Mouse (Mus musculus) right cerebral cortex, adult 18-20 months (tissue): ENCODE measurements around the gene Tet2.

Experiments used
- DNase-seq: peaks from one replicate; pipeline ENCODE4 v3.0.0; 2022; ENCODE audit warnings: mixed read lengths

Gene Tet2

DNA sequence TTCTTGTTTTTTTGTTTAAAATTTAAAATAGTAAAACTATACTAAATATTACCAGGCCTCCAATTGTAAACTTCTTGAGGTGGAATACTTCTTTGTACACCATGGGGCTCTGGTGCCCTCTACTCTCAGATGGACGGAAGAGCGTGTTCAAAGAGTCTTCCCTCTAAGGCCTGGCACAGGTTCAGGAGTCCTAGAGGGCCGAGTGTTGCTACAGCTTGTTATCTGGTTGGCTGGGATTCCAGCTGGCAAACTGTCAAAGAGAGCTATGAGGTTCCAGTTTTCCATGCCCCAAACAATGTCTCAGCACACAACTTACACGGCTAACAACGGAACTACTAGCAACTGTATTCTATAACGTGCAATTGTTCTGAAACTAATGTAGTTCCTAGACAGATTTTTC lies 28.8 kb downstream of the Tet2 start:
- DNase-seq, result no peak

DNA sequence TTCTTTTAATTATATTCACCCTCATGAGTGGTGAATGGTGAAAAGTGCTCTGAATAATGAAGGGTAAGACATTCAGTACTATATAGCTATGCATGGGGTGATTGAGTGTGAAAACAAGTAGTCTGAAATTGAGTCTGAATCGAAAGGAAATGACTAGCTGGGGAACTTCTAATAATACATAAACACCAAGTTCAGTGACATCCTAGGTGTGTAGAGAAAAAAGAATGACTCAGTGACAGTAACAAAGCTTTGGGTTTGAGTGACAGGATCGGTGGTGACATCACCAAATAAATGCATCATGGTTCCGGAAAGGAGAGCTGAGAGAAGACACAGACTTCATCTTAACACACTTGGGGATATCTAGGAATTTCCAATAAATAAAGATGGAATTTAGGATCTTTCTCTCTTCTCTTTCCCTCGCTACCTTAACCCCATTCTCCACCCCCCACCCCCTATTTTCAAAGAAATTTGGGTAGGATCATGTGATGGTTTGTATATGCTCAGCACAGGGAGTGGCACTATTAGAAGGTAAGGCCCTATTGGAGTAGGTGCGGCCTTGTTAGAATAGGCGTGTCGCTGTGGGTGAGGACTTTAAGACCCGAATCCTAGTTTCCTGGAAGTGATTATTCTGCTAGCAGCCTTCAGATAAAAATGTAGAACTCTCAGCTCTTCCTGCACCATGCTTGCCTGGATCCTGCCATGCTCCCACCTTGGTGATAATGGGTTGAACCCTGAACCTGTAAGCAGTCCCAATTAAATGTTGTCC lies 29.6 kb downstream of the Tet2 start:
- DNase-seq, result no peak

DNA sequence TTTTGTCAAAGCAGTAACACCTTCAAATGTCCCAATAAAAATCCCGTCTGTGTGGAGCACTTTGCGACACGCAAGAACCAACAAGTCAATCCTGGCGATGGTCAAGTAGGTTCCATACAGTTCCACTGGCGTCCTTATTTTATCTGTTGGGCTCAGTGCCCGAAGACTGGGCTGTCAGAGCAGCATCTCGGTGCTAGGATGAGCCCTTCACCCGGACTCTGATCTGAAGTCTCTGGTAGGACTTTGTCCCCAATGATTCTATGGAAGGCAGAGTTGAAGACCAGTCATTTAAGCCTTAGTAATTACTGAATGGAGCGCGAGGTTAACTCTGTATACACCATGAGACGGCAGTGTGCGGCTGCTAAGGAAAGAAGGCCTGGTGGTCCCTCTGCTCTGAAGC lies 30.6 kb downstream of the Tet2 start:
- DNase-seq, result no peak

DNA sequence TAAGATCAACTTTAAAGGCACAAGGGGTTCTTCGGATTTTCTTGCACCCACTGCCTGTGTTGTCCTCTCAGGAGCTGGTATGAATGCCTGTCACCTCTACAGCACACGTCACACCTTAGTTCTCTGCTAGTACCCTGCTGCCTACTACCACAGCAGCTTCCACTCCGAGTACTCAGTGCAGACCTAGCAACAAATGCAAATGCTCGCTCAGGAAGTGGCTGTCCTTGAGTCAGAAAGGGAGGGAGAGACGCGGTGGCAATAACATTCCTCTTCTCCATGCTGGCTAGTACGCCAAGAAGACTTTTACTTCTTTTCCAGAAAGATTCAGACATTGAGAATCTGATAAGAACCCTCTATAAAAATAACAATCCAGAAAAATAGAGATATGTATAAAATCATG lies 31.5 kb downstream of the Tet2 start:
- DNase-seq, result no peak

DNA sequence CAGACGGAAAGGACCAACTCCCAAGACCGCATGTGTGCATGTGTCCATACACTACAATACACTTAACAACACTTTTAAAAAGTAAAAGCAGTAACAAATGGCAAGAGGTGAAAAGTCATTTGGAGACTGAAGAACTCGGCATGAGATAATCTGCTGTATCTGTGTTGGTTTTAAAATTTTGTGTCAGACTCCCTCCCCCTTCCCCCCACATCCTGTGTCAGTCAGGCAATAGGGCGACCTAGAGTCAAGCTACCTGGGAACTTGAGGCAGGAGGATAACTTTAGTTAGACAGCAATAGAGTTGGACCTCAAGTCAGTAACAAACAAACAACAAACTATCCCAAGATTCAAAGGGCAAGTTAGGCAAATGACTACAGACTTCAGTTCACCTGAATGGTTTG lies 34.6 kb downstream of the Tet2 start:
- no peak for DNase-seq

DNA sequence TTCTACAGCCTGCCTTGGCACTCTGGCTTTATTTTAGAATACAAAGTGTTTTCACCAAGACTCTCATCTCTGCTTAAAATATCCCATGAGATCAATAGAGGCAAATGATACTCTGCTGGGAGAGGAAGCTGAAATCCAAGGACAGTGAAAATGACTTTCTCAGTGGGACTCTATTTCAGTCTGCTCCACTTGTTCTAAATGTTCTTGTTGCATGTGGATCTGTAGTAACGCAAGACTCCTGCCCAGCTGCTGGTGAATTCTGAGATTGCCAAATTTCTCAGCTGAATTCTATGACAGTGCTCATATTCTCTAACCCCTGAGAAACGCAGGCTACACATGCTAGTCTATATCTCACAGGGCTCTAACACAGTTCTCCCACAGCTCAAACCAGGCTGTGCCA lies 35.1 kb downstream of the Tet2 start:
- peak; percentile 8 for DNase-seq

DNA sequence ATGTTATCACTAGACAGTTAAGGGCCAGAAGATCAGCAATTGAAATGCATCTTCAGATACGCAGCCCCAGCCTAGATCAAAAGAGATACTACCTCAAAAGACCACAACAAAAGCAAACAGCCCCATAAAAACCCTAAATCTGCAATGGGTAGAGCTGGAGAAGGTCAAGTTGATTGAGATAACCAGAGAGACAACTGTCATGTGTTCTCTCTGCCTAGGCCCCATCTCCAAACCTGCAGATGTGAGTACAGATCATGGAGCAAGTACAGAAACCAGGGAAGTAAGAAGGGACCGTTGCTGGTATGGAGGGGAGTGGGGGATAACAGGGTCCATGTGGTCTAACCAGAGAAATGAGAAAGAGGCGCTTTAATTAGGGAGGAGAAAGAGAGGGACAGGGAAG lies 36.1 kb downstream of the Tet2 start:
- no peak for DNase-seq

DNA sequence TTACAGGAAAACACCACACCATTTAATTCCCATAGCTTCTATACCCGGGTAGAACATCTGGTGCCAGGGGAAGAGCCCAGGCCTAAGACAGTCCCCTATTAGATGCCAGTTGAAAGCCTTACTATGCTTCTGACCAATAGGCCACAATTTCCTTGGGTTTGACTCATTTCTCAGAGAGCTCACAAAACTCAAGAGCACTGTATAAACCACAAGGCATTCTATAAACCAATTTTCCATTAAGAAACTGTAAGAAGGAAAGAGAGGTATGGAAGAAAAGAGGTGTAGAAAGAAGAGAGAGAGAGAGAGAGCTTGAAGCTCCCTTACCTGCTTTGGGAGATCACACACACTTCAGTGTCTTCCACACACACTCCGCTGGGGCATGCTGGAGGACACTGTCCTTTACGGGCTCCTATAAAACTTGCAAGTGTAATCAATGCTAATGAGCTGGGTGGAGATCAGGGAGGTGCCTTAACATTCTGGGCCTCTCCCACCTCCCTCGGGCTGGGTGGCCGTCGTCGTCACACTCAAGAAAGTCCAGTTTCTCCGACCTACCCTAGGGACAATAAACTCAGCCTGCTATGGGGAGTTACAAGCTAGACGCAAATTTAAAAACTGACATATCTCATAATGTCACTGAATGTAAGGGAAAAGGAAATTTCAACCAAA lies 38.5 kb downstream of the Tet2 start:
- DNase-seq, result no peak

DNA sequence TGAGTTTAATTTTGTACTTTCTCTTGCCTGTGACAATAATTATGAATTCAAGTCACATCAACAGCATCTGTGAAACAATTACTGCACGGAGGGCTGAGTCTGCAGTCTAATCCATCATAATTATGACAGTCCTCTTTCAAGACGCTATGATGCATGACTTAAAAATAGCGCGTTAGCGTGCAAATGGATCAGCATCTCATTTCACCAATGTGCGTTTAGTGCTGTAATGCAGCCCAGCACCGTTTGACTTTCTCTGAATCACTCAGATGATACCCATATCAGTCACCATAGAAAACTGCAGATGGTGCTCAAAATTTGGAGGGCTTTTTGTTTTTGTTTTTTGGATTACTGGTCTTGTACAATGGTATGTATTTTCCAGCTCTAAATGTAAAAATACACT lies 48.0 kb downstream of the Tet2 start:
- peak; percentile 35 for DNase-seq

DNA sequence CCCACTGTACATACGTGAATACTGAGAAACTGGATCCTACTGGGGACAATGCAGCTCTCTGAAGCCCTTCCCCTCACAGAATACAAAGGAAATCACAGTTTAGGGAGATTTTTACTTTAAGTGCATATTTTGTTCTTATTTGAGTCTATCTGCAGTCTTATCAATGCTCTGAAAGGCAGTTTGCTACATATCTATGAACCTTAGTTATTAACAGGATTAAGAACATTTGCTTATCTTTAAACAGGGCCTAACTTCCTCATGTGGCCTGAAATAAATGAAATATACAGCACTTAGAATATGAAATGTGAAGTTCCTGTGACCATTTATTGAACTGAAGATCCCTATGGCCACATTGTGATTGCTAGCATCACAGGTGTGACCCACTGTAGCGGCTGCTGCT lies 53.6 kb downstream of the Tet2 start:
- no peak for DNase-seq

DNA sequence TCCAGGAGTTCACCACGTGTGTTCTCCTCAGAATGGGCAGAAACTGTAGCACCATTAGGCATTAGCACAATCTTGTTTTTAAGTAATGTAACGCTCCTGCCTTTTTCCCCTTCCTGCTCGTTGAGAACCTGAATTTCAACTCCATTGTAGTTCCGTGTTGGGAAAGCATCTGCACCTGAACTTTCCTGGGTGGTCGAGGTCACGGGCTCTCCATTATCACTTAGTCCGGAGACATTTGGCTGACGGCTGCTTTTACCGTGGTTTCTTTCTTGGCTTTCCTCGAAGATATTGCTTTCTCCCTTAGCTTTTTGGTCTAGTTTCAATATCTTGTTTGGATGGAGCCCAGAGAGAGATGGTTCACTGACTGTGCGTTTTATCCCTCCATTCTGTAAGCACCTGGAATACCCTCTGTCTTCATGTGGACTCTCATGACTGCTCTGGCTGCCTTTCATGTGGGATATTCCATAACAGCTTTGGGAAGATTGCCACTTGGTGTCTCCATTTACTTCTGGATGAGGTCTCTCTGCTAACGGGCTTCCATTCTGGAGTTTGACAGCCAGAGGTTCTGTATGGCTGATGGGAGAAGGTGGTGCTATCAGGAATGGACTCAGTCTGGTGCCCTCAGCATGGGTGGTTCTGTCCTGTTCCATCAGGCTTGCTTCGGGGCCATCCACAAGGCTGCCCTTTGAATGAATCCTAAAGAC lies 56.8 kb downstream of the Tet2 start:
- DNase-seq, result no peak

DNA sequence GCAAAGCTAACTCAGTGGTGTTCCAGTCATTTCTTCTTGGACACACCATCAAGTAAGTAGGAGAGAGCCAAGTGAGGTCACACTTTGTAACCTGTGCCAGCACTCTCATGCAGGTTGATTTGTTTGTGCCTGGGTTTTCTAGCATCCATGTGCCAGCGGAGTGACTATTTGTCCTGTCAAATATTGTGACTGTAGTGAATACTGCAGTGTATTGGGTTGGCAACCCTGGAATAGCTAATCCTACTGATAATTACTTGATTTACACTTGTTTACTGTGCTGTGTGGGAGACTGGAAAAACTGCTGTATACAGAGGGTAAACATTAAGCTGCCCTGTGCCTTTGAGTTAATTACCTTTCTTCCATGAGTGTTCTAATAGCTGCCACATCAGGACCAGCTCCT lies 62.1 kb downstream of the Tet2 start:
- no peak for DNase-seq

DNA sequence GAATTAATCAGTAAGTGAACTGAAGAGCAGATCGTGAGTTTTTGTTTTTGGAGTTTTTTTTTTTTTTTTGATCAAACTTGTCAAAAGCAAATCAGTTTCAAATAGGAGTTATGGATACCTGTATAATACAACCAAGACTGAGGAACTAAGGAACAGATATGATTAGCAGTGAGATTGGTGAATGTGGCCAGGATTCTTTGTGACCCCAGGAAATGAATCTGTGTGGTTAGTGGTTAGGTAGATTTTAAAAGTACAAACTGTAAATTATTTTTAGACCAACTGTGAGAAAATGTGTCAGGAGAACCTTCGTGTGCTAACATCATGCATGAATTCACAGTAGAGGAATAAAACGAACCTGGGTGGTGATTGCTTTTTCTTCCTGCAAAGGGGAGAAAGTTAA lies 66.0 kb downstream of the Tet2 start:
- DNase-seq, result no peak

DNA sequence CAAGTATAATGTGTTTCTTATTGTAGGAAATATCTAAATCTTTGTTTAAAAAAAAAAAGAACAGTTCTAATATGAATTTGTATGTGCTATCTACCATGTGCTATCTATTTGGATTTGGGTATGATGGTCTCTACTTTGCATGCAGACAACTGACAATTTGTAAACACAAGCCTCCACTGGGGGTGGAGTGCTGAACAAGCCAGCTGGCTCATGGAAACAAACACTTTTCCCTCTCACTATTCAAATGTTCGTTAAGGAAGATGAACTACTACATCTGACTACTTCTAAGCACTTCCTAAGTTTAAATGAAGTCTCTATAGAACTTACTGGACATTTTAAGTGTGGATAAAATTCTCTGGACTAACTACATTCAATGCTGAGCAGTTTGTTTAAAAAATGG lies 71.2 kb downstream of the Tet2 start:
- DNase-seq, result no peak

DNA sequence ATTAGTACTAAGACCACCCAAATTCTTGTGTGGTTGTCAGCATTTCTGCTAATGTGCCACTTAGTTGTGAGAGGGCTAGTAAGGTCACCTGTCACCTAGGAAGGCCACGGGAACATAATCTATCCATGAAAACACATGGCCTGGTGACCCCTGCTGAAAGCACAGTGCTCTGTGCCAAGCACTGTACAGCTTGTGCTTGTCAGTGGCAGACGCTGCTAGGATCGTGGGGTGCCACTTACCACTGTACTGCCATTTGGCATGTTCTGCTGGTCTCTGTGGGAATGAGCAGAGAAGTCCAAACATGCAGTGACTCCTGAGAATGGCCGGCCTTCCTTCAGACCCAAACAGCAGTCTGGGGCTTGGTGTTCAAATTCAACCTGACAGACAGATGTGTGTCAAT lies 73.8 kb downstream of the Tet2 start:
- no peak for DNase-seq

DNA sequence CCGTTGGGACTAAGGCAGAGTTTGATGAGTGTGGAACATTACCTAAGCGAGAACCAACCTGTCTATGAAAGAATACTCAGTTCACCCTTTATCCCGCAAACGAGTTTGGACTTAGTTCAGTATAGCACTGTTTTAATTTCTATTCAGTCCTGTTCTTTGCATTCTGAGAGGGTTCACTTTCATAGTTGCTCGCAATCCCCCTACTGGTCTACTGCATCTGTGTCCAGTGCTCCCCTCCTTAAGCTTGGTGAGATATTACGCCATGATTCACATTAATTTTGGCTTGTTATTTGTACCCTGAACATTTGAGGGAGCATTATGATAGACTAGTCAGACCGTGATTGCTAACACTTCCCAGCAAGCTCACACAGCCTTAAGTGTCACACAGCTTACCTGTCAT lies 76.1 kb downstream of the Tet2 start:
- no peak for DNase-seq

DNA sequence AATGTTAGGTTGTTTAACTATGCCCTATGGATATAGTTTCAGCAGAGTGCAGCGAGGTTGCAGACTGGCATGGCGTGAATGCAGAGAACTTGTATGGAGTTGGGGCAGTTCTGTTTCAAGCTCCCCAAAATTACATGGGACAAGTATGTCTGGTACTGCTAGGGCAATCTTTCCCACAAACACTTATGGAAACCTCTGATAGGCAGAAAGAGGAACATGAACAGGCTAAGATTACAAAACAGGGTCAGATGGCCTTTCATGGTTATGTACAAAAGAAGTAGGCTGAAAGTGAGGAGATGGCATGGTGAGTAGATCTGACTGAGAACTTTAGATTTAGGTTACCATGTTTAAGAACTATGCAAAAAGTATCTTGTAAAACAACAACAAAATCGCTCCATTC lies 81.7 kb downstream of the Tet2 start:
- no peak for DNase-seq

DNA sequence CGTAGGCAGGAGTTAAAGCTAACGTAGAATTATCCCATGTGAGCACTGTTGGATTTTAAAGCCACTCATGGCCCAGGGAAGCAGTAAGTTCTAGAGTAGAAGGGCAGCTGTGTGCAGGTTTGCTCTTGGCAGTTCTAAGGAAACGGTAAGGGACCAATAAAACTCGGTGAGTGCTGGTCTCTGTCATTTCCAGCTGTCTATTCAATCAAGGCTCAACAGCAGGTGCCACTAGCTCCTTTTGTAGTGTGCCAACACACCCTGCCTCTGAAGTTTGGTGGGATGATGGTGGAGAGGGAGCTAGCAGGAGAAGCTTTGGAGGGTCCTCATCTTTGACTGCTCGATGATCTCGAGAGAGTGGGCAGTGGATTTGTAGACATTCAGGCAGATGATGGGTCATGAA lies 82.5 kb downstream of the Tet2 start:
- no peak for DNase-seq

DNA sequence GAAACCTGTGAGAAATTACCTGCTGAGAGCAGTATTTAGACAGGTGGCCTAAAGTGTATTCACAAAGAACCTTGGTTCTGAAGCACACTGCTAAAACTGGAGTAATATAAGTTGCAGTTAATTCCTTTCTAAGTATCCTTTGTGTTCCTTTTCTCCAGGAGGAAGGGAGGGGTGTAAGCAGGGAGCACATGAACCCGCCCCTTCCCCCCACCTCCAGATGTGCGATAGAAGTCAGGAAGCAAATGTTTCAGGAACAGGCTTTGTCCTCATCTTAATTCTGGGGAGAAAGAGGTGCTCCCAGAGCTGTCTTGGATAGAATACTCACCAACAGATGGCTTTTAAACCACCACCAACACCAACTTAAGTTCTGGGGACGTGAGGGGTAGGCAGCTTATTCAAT lies 82.9 kb downstream of the Tet2 start:
- no peak for DNase-seq

DNA sequence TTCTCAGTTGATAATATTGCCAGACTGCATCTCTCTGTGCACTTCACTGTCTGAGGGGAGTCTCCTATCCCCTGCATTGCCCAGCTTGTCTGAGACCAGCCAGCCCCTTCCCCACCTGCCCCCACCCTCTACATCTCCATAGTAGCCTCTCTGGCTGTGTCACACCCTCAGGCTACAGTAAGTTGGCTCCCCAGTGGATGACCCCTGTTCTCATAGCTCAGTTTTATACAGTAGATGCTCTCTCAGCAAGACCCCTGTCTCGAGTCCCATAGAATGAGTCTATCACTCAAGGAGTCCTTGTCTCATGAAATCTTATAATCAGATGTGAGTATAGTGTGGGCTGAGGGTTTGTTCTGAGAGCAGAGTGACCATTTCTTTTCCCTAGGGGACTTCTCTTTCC lies 85.8 kb downstream of the Tet2 start:
- DNase-seq, result no peak

DNA sequence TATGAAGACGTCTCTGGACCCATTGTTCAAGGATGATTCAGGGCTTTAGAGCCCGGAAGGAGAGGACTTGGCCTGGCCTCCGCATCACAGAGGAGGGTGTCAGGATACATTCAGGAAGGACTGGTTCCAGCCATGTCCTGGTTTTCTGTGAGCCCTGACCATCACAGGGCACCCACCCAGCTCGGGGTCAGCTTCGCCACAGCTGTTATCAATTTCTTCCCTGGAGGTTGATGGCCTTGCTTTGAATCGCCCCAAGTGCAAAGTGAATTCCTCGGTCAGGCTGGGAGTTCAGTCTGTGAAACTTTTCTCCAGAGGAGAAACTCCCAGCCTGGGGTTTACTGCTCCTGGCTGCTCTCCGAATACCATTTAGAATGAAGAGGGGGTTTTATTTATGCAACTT lies 91.0 kb downstream of the Tet2 start:
- no peak for DNase-seq

DNA sequence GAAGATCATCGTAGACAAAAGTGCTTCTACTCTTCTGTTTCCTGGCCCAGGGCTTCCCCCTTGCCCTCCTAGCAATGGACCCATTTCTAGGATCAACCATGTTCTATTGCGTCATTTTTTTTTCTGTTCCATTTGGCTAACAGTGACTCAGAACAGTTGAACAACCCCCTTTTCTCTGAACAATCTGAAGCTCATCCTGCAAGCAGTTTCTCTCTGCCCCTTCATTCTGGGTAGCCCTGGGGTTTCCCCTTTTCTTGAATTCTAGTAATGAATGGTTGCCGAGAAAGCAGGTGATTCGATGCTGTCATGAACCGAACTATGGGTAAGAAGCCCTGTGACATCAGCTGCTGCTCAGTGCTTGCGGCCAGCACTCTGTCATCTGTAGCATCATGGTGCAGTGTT lies 108.0 kb downstream of the Tet2 start:
- no peak for DNase-seq

DNA sequence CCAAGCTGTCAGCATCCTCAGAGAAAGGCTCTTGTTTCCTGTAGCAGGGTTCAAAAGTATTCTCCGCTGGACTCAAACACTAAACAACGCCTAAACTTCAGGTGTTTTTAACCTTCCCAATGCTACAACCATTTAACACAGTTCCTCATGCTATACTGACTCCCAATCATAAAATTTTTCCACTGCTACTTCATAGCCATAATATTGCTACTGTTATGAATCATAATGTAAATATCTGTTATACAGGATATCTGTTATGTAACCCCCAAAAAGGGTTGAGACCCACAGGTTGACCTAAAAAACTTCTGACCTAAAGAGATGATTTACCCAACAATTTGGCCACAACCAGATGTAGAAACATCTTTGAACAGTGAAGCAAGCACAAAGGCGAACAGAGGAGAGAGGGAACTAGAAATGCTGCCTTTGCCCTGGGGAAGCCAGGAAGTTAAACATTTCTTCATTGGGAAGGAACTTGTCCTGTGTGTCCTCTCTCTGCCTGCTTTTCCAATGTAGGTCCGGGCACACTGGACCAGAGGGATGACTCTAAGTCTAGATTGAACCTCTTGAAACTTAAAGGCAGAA lies 108.6 kb downstream of the Tet2 start:
- no peak for DNase-seq

DNA sequence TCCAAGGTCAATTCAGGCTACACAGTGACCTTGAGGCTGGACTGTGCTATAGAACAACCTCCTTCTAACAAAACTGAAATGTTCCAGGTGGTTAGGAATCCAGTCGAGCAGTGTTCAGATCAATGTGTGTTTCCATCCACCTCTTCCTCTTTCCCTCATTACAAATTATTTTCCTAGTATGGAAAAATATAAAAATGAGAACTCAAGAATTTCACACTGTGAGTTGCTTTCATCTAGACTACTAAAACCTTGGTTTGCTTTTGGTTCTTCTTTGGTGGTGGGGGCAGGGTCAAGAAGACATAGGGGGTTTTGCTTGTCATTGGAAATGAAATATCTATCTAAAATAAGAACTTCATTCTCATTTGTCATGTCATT lies 109.2 kb downstream of the Tet2 start:
- DNase-seq, result no peak
